Mouse (Mus musculus) T-helper 1 cell (primary cell): ENCODE data around the gene Hapln3.

Source experiments
- in situ Hi-C: fragments of 300-600 bp; cut with MboI, MseI; formaldehyde crosslinking; loops from one replicate; pipeline ENCODE4 v1.15.1; 2025; ENCODE audit warnings: high pct_unique_total_duplicates

The Hapln3 gene

GRCm38 (mm10) chr7:79130843-79131444 lies at the start of gene Hapln3:
TSS of gene Hapln3 (minus strand) at chr7:79131018.
- in situ Hi-C loops, result no loop called here

GRCm38 (mm10) chr7:79173800-79174199 lies 43.0 kb upstream of the Hapln3 start:
- in situ Hi-C loops, result no loop called here

- in situ Hi-C loops, result no loop called here
Measured at GRCm38 (mm10) chr7:79171782-79172181, 41.0 kb upstream of the Hapln3 start.

GRCm38 (mm10) chr7:79167006-79167562 lies 36.3 kb upstream of the Hapln3 start:
- in situ Hi-C loops, result no loop called here

GRCm38 (mm10) chr7:79159406-79159805 lies 28.6 kb upstream of the Hapln3 start:
- in situ Hi-C loops, result no loop called here

- in situ Hi-C loops, result no loop called here
Measured at GRCm38 (mm10) chr7:79149522-79149921, 18.7 kb upstream of the Hapln3 start.

GRCm38 (mm10) chr7:79148711-79149266 lies 18.0 kb upstream of the Hapln3 start, which contains the start of gene Mfge8:
TSS of gene Mfge8 (minus strand) at chr7:79149060.
- in situ Hi-C loops, result no loop called here

- in situ Hi-C loops, result no loop called here
Measured at GRCm38 (mm10) chr7:79147931-79148653, 17.3 kb upstream of the Hapln3 start.

- in situ Hi-C loops, result no loop called here
Measured at GRCm38 (mm10) chr7:79147011-79147837, 16.4 kb upstream of the Hapln3 start.

GRCm38 (mm10) chr7:79140897-79141296 lies 10.1 kb upstream of the Hapln3 start:
- in situ Hi-C loops, result loop anchor here (5.0 kb wide), 1 partner anchor 211 kb away; no protein-coding TSS in a partner anchor

- in situ Hi-C loops, result loop anchor here (5.0 kb wide), 2 partner anchors 87 to 212 kb away; no protein-coding TSS in a partner anchor
Measured at GRCm38 (mm10) chr7:79139891-79140591, 9.2 kb upstream of the Hapln3 start.

- in situ Hi-C loops, result loop anchor here (5.0 kb wide), 1 partner anchor 88 kb away; no protein-coding TSS in a partner anchor
Measured at GRCm38 (mm10) chr7:79139328-79139824, 8.6 kb upstream of the Hapln3 start.

- in situ Hi-C loops, result no loop called here
Measured at GRCm38 (mm10) chr7:79133391-79133790, 2.6 kb upstream of the Hapln3 start.

GRCm38 (mm10) chr7:79130385-79130784 lies 433 bp downstream of the Hapln3 start:
- in situ Hi-C loops, result no loop called here

GRCm38 (mm10) chr7:79129883-79130282 lies 935 bp downstream of the Hapln3 start:
- in situ Hi-C loops, result no loop called here

GRCm38 (mm10) chr7:79123465-79123864 lies 7.4 kb downstream of the Hapln3 start:
- in situ Hi-C loops, result no loop called here

- in situ Hi-C loops, result no loop called here
Measured at GRCm38 (mm10) chr7:79113848-79114247, 17.0 kb downstream of the Hapln3 start.

GRCm38 (mm10) chr7:79096492-79096891 lies 34.3 kb downstream of the Hapln3 start:
- in situ Hi-C loops, result no loop called here

- in situ Hi-C loops, result no loop called here
Measured at GRCm38 (mm10) chr7:79089111-79089510, 41.7 kb downstream of the Hapln3 start.

- in situ Hi-C loops, result loop anchor here (5.0 kb wide), 2 partner anchors 158 to 273 kb away; no protein-coding TSS in a partner anchor
Measured at GRCm38 (mm10) chr7:79080572-79081399, 50.0 kb downstream of the Hapln3 start.
